Mouse (Mus musculus) liver, embryonic 12.5 days (tissue): ENCODE results near the gene Tmod3. TPM values are rescaled to one million over a fixed set of nuclear protein-coding genes. Genes with fewer than 3 reads are reported as not detected.
"Not testable (repeated sequence)": the region's sequence is repeated elsewhere in the genome, so short reads cannot be mapped to it uniquely, and the experiment has no call there.

Experiments used
- ATAC-seq: fragments of 200-750 bp; cut with Nextera tagmentation; 2 replicates; pipeline ENCODE4 v1.8.0; 2017; ENCODE audit warnings: moderate number of reproducible peaks, mild to moderate bottlenecking, moderate library complexity
- H3K27ac ChIP-seq: fragments of 300-500 bp; sonication (generic); 2 replicates; pipeline ENCODE4 v1.5.1; 2016; ENCODE audit warnings: mild to moderate bottlenecking
- H3K27me3 ChIP-seq: fragments of 300-500 bp; sonication (generic); replicated peaks from 2 replicates; pipeline ENCODE4 v1.6.1; 2016; ENCODE audit warnings: mild to moderate bottlenecking, moderate library complexity
- H3K36me3 ChIP-seq: fragments of 300-500 bp; sonication (generic); 2 replicates; pipeline ENCODE4 v1.6.1; 2016; ENCODE audit warnings: mild to moderate bottlenecking, moderate library complexity
- H3K4me1 ChIP-seq: fragments of 300-500 bp; sonication (generic); 2 replicates; pipeline ENCODE4 v1.6.1; 2016
- H3K4me2 ChIP-seq: fragments of 300-500 bp; sonication (generic); 2 replicates; pipeline ENCODE4 v1.6.1; 2016; ENCODE audit warnings: mild to moderate bottlenecking, moderate library complexity
- H3K4me3 ChIP-seq: fragments of 300-500 bp; sonication (generic); 2 replicates; pipeline ENCODE4 v1.5.1; 2016; ENCODE audit warnings: mild to moderate bottlenecking, moderate library complexity
- H3K9ac ChIP-seq: fragments of 300-500 bp; sonication (generic); 2 replicates; pipeline ENCODE4 v1.6.1; 2016; ENCODE audit warnings: mild to moderate bottlenecking, moderate library complexity
- H3K9me3 ChIP-seq: fragments of 300-500 bp; sonication (generic); replicated peaks from 2 replicates; pipeline ENCODE4 v1.6.1; 2016; ENCODE audit warnings: mild to moderate bottlenecking, moderate library complexity
- WGBS: fragments of 180-500 bp; shearing (Covaris S2); methylation state at CpG from one replicate; pipeline ENCODE4 v1.1.7; 2016; ENCODE audit not compliant: insufficient replicate concordance; 5-methylcytosine and 5-hydroxymethylcytosine counted together
- polyA plus RNA-seq: library from polyadenylated mRNA; unstranded; fragments of >200 nt; fragmentation: Nextera tagmentation; extraction: Ambion mirVana; gene quantifications from 2 replicates; pipeline ENCODE4 v1.2.1, GENCODE M21; 2016

Gene Tmod3
- polyA plus RNA-seq, 1 experiment from 2014 or later, result 37.6 TPM

GRCm38 (mm10) chr9:75521788-75522187 lies 37.7 kb downstream of the Tmod3 start:
- Histone ChIP-seq H3K27me3 (no peaks in the 10 kb centered on the region), H3K9ac (no peak overlapping the region), H3K27ac (no peak overlapping the region), H3K4me2 (no peak overlapping the region), H3K4me3 (no peak overlapping the region), H3K4me1 (no peaks in the 10 kb centered on the region), H3K36me3 (peaks cover 4% of the 10 kb centered on the region; the same call in 1 of the 2 replicates), H3K9me3 (no peaks in the 10 kb centered on the region)
- WGBS, result 39% methylated on average over 4 of the region's 4 CpGs
- no peak for ATAC-seq

GRCm38 (mm10) chr9:75520940-75521339 lies 38.5 kb downstream of the Tmod3 start:
- Histone ChIP-seq H3K4me2 (no peak overlapping the region), H3K4me1 (no peaks in the 10 kb centered on the region), H3K36me3 (peaks cover 4% of the 10 kb centered on the region; the same call in 1 of the 2 replicates), H3K27me3 (no peaks in the 10 kb centered on the region), H3K9ac (no peak overlapping the region), H3K27ac (no peak overlapping the region), H3K9me3 (no peaks in the 10 kb centered on the region), H3K4me3 (no peak overlapping the region)
- no peak for ATAC-seq
- WGBS, result 82% methylated on average over 8 of the region's 8 CpGs

- Histone ChIP-seq H3K4me1 (no peaks in the 10 kb centered on the region), H3K27me3 (no peaks in the 10 kb centered on the region), H3K9ac (no peak overlapping the region), H3K36me3 (peaks cover 26% of the 10 kb centered on the region), H3K4me2 (no peak overlapping the region), H3K4me3 (no peak overlapping the region), H3K9me3 (no peaks in the 10 kb centered on the region), H3K27ac (no peak overlapping the region)
- ATAC-seq, result no peak
- 80% methylated on average over 3 of the region's 3 CpGs for WGBS
Observed at GRCm38 (mm10) chr9:75517751-75518150, 41.7 kb downstream of the Tmod3 start.

GRCm38 (mm10) chr9:75515464-75516113 lies 43.9 kb downstream of the Tmod3 start:
- no peaks in the 10 kb centered on the region for H3K9me3 ChIP-seq
- no peak overlapping the region for H3K4me2 ChIP-seq
- peak; percentile 44; the same call in 1 of the 2 replicates for ATAC-seq
- H3K9ac ChIP-seq, result no peak overlapping the region
- 66% methylated on average over 12 of the region's 12 CpGs for WGBS
- peaks cover 30% of the 10 kb centered on the region for H3K36me3 ChIP-seq
- no peak overlapping the region for H3K4me3 ChIP-seq
- H3K27me3 ChIP-seq, result no peaks in the 10 kb centered on the region
- H3K27ac ChIP-seq, result no peak overlapping the region
- H3K4me1 ChIP-seq, result no peaks in the 10 kb centered on the region

GRCm38 (mm10) chr9:75511236-75511939 lies 48.1 kb downstream of the Tmod3 start:
- Histone ChIP-seq H3K4me3 (no peak overlapping the region), H3K27me3 (no peaks in the 10 kb centered on the region), H3K27ac (no peak overlapping the region), H3K36me3 (peaks cover 59% of the 10 kb centered on the region), H3K4me2 (no peak overlapping the region), H3K9me3 (no peaks in the 10 kb centered on the region), H3K9ac (no peak overlapping the region), H3K4me1 (no peaks in the 10 kb centered on the region)
- WGBS, result 81% methylated on average over 8 of the region's 8 CpGs
- no peak for ATAC-seq

- Histone ChIP-seq H3K9ac (no peak overlapping the region), H3K36me3 (peaks cover 65% of the 10 kb centered on the region)
- ATAC-seq, result no peak
Observed at GRCm38 (mm10) chr9:75504311-75504710, 55.1 kb downstream of the Tmod3 start.

GRCm38 (mm10) chr9:75498571-75498970 lies 60.9 kb downstream of the Tmod3 start:
- no peak for ATAC-seq
- H3K4me1 ChIP-seq, result no peaks in the 10 kb centered on the region
- no peaks in the 10 kb centered on the region for H3K9me3 ChIP-seq
- H3K36me3 ChIP-seq, result peaks cover 45% of the 10 kb centered on the region
- no peak overlapping the region for H3K4me3 ChIP-seq
- H3K4me2 ChIP-seq, result no peak overlapping the region
- no peak overlapping the region for H3K9ac ChIP-seq
- H3K27me3 ChIP-seq, result no peaks in the 10 kb centered on the region
- no peak overlapping the region for H3K27ac ChIP-seq
- whole genome bisulfite sequencing, result 83% methylated on average over 7 of the region's 7 CpGs

More at GRCm38 (mm10) chr9:75504311-75504710, 55.1 kb downstream of the Tmod3 start:
- H3K27me3 ChIP-seq, result no peaks in the 10 kb centered on the region
- no peaks in the 10 kb centered on the region for H3K4me1 ChIP-seq
- H3K4me3 ChIP-seq, result no peak overlapping the region
- H3K9me3 ChIP-seq, result no peaks in the 10 kb centered on the region
- no peak overlapping the region for H3K27ac ChIP-seq
- no peak overlapping the region for H3K4me2 ChIP-seq
- WGBS, result 92% methylated on average over 6 of the region's 6 CpGs

GRCm38 (mm10) chr9:75495945-75496344 lies 63.5 kb downstream of the Tmod3 start:
- H3K9me3 ChIP-seq, result no peaks in the 10 kb centered on the region
- ATAC-seq, result no peak
- no peaks in the 10 kb centered on the region for H3K4me1 ChIP-seq
- no peak overlapping the region for H3K4me3 ChIP-seq
- no peak overlapping the region for H3K4me2 ChIP-seq
- WGBS, result 76% methylated on average over 10 of the region's 10 CpGs
- H3K27ac ChIP-seq, result no peak overlapping the region
- H3K27me3 ChIP-seq, result no peaks in the 10 kb centered on the region
- H3K36me3 ChIP-seq, result peaks cover 25% of the 10 kb centered on the region
- no peak overlapping the region for H3K9ac ChIP-seq

- 73% methylated on average over 9 of the region's 9 CpGs for WGBS
Observed at GRCm38 (mm10) chr9:75494407-75495005, 65.0 kb downstream of the Tmod3 start.

GRCm38 (mm10) chr9:75488255-75488654 lies 71.2 kb downstream of the Tmod3 start:
- not testable (repeated sequence) for H3K4me2 ChIP-seq, H3K27me3 ChIP-seq, H3K9ac ChIP-seq, H3K9me3 ChIP-seq, ATAC-seq, H3K4me3 ChIP-seq, H3K36me3 ChIP-seq, H3K4me1 ChIP-seq, H3K27ac ChIP-seq
- WGBS, result 79% methylated on average over 7 of the region's 7 CpGs

More at GRCm38 (mm10) chr9:75494407-75495005, 65.0 kb downstream of the Tmod3 start:
- H3K36me3 ChIP-seq, result peaks cover 25% of the 10 kb centered on the region
- no peak overlapping the region for H3K4me2 ChIP-seq
- H3K27ac ChIP-seq, result no peak overlapping the region
- H3K9me3 ChIP-seq, result no peaks in the 10 kb centered on the region
- H3K4me1 ChIP-seq, result no peaks in the 10 kb centered on the region
- H3K9ac ChIP-seq, result no peak overlapping the region
- no peak overlapping the region for H3K4me3 ChIP-seq
- ATAC-seq, result no peak
- H3K27me3 ChIP-seq, result no peaks in the 10 kb centered on the region

GRCm38 (mm10) chr9:75485231-75485630 lies 74.2 kb downstream of the Tmod3 start:
- Histone ChIP-seq H3K27me3 (no peaks in the 10 kb centered on the region), H3K9me3 (no peaks in the 10 kb centered on the region), H3K36me3 (no peaks in the 10 kb centered on the region), H3K27ac (no peak overlapping the region), H3K4me3 (no peak overlapping the region), H3K9ac (no peak overlapping the region), H3K4me1 (no peaks in the 10 kb centered on the region), H3K4me2 (no peak overlapping the region)
- no peak for ATAC-seq
- 67% methylated on average over 6 of the region's 6 CpGs for WGBS

- no peak for ATAC-seq
- Histone ChIP-seq H3K36me3 (no peaks in the 10 kb centered on the region), H3K9me3 (no peaks in the 10 kb centered on the region), H3K27me3 (no peaks in the 10 kb centered on the region), H3K4me3 (no peak overlapping the region), H3K9ac (no peak overlapping the region), H3K4me2 (no peak overlapping the region), H3K27ac (no peak overlapping the region), H3K4me1 (no peaks in the 10 kb centered on the region)
- 76% methylated on average over 5 of the region's 5 CpGs for WGBS
Observed at GRCm38 (mm10) chr9:75480536-75481075, 78.9 kb downstream of the Tmod3 start.
